Mouse (Mus musculus): ENCODE measurements at regions not wholly inside any gene's neighbourhood (a gene's known extent, or its start where the extent isn't known, plus 50 kb on each side); places are given as distances from the start of the nearest gene placed in this dataset.
A peak's percentile ranks its signal among the peaks of the same experiment; 100 is the strongest.
"Not testable (repeated sequence)": the region's sequence is repeated elsewhere in the genome, so short reads cannot be mapped to it uniquely, and the experiment has no call there.

- peak; percentile 89 for DNase-seq (ENCODE audit: low spot score)
Observed at GRCm38 (mm10) chr17:69563165-69563564, 124.0 kb downstream of the Akain1 start.

DNA sequence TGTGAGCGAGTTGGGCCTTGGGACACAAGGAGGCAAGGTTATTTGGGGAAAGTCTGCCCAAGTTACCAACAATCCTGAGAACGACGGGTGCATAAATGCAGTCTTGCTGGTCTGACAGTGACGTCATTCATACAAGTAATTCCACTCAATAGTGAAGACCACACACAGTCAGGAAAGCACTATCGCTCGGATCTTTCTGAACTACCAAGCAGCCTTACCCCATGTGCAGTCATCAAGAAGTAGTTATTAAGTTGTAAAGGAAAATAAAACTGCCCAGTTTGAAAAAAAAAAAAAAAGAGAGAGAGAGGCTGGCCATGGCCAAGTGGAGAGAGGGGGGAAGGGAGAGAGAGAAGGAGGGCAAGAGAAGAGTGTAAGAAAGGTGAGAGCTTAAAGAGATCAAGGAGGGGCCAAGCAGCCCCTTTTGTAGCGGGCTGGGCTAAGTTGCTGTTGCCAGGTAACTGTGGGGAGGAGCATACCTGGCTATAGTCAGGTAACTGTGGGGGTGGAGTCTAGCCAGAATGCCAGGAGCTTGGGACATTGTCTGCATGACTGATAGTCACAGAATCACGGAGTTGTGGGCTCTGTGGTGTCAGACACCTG is 132.0 kb downstream of the Akain1 start:
- DNase-seq (ENCODE audit: low spot score) = not testable (repeated sequence)

DNA sequence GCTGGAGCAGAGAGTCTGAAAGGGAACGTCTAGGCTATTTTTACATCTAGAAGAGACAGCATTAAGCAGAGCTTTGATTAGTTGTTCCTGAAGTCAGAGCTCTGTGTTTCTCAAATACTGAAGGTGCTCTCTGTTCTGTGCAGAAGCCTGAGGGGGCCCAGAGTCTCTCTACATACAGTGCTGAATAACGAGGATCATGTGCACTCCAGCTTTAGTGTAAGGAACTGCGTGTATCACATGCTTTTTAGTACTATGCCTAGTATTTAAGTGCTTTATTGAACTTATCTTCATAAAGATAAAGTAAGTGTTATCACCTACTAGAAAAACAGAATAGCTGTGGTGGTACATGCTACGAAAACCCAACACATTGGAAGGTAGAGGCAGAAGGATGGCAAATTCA is 151.4 kb downstream of the Akain1 start:
- no peak for DNase-seq (ENCODE audit: low spot score)

DNA sequence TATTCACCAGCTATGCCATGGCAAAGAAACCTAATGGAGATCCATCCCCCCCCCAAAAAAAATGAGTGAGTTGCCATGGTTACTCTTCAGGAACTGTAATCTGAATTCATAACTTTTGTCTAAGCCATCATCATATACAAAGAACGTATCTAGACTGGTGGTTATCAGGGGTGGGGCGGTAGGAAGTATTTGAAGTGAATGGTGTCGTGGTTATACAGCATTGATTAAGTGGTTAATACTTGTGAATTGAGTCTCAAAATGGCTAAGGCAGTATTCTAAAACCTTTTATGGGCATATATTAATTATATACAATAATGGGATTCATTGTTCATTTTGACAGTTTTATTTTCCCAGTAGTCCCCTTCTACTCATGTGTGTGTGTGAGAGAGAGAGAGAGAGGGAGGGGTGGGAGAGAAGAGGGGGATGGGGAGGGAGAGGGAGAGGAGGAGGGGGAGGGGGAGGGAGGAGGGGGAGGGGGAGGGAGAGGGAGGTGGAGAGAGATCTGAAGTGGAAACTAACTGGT is 158.7 kb downstream of the Akain1 start:
- no peak for DNase-seq (ENCODE audit: low spot score)

- no peak for DNase-seq (ENCODE audit: low spot score)
Observed at GRCm38 (mm10) chr17:69598461-69598860, 159.3 kb downstream of the Akain1 start.

GRCm38 (mm10) chr17:69603596-69603995 is 164.5 kb downstream of the Akain1 start:
- DNase-seq (ENCODE audit: low spot score) = no peak

- DNase-seq (ENCODE audit: low spot score) = peak; percentile 68
Observed at GRCm38 (mm10) chr17:69604698-69605097, 165.6 kb downstream of the Akain1 start.

- DNase-seq (ENCODE audit: low spot score) = no peak
Observed at GRCm38 (mm10) chr17:69605458-69605857, 166.3 kb downstream of the Akain1 start.

GRCm38 (mm10) chr17:69631411-69631810 is 192.3 kb downstream of the Akain1 start:
- DNase-seq (ENCODE audit: low spot score) = peak; percentile 57

GRCm38 (mm10) chr17:69650496-69650895 is 211.4 kb downstream of the Akain1 start:
- not testable (repeated sequence) for DNase-seq (ENCODE audit: low spot score)

DNA sequence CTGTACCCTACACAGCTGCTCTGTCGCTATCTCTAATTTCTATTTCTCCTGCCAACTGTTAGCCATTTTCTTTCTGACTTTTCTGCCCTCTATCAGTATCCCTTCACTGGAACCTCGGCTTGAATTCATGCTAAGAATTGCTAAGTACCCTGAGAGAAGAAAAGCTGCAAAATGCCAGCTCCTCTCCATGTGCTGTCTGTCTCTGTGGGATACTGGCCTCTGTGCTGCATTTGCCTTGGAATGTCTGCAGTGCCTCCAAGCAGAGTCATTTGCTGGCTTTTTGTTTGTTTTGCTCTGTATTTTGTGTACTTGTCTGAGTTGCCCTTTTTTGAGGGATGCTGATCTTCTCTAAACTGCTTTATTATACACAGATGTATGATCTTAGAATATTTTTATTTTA is 215.5 kb downstream of the Akain1 start:
- no peak for DNase-seq (ENCODE audit: low spot score)

GRCm38 (mm10) chr17:69672530-69672929 is 233.4 kb downstream of the Akain1 start:
- DNase-seq (ENCODE audit: low spot score) = no peak

DNA sequence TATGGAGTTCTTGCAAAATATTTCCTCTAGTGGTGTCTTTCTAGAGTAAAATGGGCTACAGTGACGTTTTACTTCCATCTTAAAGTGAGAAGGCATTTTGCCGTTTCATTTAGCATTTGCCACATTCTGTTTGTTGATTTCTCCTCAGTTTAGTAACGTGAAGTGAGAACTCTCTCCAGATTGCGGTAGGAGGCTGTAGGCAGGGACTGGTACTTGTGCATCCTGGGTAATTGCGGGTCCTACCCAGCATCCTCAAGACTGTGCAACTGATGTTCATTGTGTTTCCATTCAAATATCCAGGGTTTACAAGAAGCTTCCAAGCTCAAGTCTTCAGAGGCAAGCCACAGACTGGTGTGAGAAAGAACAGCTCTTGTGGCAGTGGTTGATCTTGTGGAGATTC is 244.0 kb downstream of the Akain1 start:
- no peak for DNase-seq (ENCODE audit: low spot score)

DNA sequence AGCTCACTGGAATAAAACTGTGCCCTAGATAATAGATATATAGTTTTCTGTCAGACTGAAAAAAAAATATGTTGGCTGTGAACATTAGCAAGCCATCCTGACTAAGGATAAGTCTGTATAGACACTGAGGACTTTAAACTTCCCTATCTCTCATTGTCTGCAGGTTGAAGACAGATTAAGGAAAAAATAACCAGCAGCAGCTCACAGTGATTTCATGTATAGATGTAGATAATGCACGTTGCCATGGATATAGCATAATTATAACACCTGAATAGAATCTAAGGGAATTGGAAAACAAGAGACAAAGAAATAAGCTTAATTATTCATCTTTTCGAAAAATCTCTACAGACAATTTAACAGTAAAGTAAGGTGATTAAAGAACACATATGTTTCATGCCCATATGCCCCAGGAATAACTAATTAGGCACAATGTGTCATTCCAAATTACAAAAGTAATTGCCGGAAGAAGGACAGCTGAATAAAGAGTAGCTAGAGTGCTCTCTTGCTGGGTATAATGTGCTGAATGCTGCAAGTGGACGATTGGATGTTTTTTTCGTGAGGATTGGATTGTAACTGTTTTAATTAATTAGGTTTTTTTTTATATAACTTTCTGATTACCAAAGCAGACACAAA is 246.6 kb downstream of the Akain1 start:
- peak; percentile 77 for DNase-seq (ENCODE audit: low spot score)

- peak; percentile 50 for DNase-seq (ENCODE audit: low spot score)
Observed at GRCm38 (mm10) chr17:69686383-69686782, 247.3 kb downstream of the Akain1 start.

- DNase-seq (ENCODE audit: low spot score) = no peak
Observed at GRCm38 (mm10) chr17:69695341-69695740, 256.2 kb downstream of the Akain1 start.

- DNase-seq (ENCODE audit: low spot score) = no peak
Observed at GRCm38 (mm10) chr17:69727325-69727724, 241.5 kb upstream of the Dlgap1 start.

GRCm38 (mm10) chr17:69732981-69733380 is 235.9 kb upstream of the Dlgap1 start:
- no peak for DNase-seq (ENCODE audit: low spot score)

DNA sequence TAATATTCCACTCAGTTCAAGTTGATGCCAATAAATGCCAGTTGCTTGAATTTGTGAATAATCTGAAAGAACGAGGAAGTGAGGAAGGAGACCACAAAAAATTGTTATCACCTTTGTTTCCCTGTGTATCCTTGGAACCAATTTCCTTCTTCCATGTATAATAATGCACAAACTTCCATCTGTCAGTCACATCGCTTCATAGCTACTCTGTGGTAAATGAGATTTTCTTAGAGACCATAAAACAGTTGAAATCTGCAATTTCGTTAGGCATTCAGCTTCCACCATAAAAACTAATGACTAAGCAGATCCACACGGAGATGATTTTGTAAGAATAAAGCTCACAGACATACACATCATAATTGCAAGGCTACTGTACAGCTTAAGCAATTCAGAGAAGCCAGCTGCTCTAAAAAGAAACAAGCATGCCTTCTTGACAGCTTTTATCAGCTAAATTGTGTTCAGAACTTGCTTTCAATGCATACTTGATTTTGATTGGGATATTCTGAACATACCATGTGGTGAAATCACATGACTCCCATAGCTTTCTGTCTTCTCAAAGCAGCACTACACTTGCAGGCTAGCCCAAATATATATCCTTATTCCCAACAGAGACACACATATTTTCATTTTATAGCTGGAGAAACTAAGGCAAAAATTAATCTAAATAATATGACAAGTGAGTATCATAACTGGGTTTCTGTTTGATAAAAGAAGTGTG is 232.3 kb upstream of the Dlgap1 start:
- no peak for DNase-seq (ENCODE audit: low spot score)

GRCm38 (mm10) chr17:69769002-69769421 is 199.9 kb upstream of the Dlgap1 start:
- peak; percentile 6 for DNase-seq (ENCODE audit: low spot score)

GRCm38 (mm10) chr17:69770046-69770445 is 198.8 kb upstream of the Dlgap1 start:
- DNase-seq (ENCODE audit: low spot score) = no peak

DNA sequence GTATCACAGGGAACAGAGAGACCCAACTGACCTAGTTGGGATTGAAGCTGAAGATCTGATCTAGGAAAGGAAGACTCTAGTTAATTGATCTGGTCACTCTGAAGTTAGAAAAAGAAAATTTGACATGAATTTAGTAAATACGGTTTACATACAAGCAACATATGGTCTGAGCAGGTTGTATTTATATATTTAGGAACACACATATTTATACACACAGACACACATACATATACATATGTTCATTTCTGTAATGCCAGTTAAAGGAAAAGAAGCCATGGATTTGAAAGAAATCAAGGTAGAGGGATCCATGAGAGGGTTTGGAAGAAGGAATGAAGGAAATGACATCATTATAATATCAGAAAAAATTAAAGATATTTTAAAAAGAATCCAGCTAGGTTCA is 187.7 kb upstream of the Dlgap1 start:
- no peak for DNase-seq (ENCODE audit: low spot score)

DNA sequence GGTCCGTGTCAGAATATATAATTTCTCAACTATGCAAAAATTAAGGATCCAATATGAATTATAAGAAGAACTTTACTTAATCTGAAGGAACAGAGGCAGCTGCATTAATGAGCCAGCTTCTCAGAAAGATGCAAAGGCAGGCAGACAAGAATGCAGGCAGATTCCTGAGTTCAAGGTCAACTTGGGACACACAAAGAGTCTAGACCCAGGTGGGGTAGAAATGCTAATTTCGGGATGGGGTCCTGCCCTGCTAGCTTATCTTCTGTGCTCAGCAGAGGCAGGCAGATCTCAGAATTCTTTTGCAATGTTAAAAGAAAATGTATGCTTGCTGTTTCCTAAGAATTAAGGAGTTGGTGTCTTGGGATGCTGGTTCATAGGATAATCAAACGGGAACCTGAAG is 181.9 kb upstream of the Dlgap1 start:
- DNase-seq (ENCODE audit: low spot score) = no peak

Measured in retina, embryonic 14.5 days (tissue).